Mouse (Mus musculus) liver, adult 2 months (tissue): ENCODE measurements around the gene Mrpl45.

ENCODE experiments used
- CTCF ChIP-seq: fragments of 200-500 bp; IDR thresholded peaks from 2 replicates; pipeline ENCODE4 v1.5.1; 2011; ENCODE audit warnings: low read depth, low read length, control low read depth
- POLR2A ChIP-seq: fragments of 200-500 bp; IDR thresholded peaks from 2 replicates; pipeline ENCODE4 v1.6.1; 2011; ENCODE audit warnings: low read length, control low read depth; ENCODE audit not compliant: insufficient read depth; ENCODE audit errors: extremely low read depth

DNA sequence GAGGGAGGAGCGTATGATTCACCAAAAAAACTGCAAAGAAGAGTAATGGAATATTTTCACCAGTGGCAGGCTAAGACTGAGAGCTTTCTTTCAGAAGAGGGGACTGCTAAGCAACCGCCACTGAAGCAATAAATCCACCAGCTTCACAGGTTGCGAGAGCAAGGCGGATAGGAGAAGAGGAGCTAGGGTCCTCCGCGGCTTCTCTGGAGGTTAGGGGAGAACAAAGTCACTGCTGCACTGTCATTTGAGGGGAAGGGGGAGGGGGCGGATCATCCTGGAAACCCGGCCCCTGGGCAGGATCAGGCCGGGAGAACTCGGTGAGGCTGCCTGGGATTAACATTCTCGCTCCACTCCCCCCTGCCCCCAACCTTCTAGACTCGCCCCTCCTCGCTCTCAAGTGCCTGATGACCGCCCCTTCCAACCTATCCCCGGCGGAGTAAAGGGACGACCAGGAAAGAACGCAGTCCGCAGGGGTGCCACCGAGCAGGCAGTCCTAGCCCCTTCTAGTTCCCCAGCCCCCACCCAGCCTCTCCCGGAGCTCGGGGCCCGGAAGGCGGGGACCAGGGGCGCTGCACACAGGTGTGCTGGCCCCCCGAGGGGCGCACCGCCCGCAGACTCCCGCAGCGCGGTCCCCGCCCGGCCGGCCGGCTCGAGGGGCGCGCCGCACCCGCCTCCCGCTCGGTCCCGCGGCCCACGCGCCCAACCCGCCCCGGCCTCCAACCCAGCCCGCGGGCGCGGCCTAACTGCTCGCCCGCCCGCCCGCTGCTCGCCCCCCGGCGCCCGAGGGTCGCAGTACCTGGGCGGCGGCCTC is 35.9 kb upstream of the Mrpl45 start:
- TF ChIP-seq CTCF (no peak), POLR2A (no peak)
